Mouse (Mus musculus): ENCODE measurements at regions not wholly inside any gene's neighbourhood (a gene's known extent, or its start where the extent isn't known, plus 50 kb on each side); places are given as distances from the start of the nearest gene placed in this dataset.

- DNase-seq: no peak
Observed at GRCm38 (mm10) chr3:99447361-99447760, 207.2 kb downstream of the Tbx15 start.

- DNase-seq: no peak
Observed at GRCm38 (mm10) chr3:99447813-99448212, 207.6 kb downstream of the Tbx15 start.

- no peak for DNase-seq
Observed at GRCm38 (mm10) chr3:99459036-99459863, 219.1 kb downstream of the Tbx15 start.

- DNase-seq: no peak
Observed at GRCm38 (mm10) chr3:99499980-99500379, 259.8 kb downstream of the Tbx15 start.

- DNase-seq: no peak
Observed at GRCm38 (mm10) chr3:99504772-99505171, 264.6 kb downstream of the Tbx15 start.

GRCm38 (mm10) chr3:99512250-99512649, 272.1 kb downstream of the Tbx15 start:
- DNase-seq: no peak

- DNase-seq: no peak
Observed at GRCm38 (mm10) chr3:99512933-99513332, 272.8 kb downstream of the Tbx15 start.

- peak; percentile 46 for DNase-seq
Observed at GRCm38 (mm10) chr3:99515751-99516150, 275.6 kb downstream of the Tbx15 start.

- DNase-seq: no peak
Observed at GRCm38 (mm10) chr3:99560917-99561316, 320.7 kb downstream of the Tbx15 start.

- DNase-seq: no peak
Observed at GRCm38 (mm10) chr3:99573335-99573976, 311.8 kb upstream of the Spag17 start.

GRCm38 (mm10) chr3:99573977-99574373, 311.2 kb upstream of the Spag17 start:
- DNase-seq: no peak

GRCm38 (mm10) chr3:99602679-99603078, 282.5 kb upstream of the Spag17 start:
- no peak for DNase-seq

- no peak for DNase-seq
Observed at GRCm38 (mm10) chr3:99632309-99632708, 252.9 kb upstream of the Spag17 start.

- DNase-seq: no peak
Observed at GRCm38 (mm10) chr3:99641343-99642106, 243.7 kb upstream of the Spag17 start.

- DNase-seq: no peak
Observed at GRCm38 (mm10) chr3:99644910-99645309, 240.3 kb upstream of the Spag17 start.

- no peak for DNase-seq
Observed at GRCm38 (mm10) chr3:99645318-99645717, 239.9 kb upstream of the Spag17 start.

GRCm38 (mm10) chr3:99657617-99658016, 227.6 kb upstream of the Spag17 start:
- no peak for DNase-seq

GRCm38 (mm10) chr3:99663783-99664182, 221.4 kb upstream of the Spag17 start:
- DNase-seq: no peak

GRCm38 (mm10) chr3:99665363-99665762, 219.8 kb upstream of the Spag17 start:
- no peak for DNase-seq

- DNase-seq: no peak
Observed at GRCm38 (mm10) chr3:99665902-99666768, 219.1 kb upstream of the Spag17 start.

GRCm38 (mm10) chr3:99674145-99674544, 211.1 kb upstream of the Spag17 start:
- no peak for DNase-seq

GRCm38 (mm10) chr3:99709506-99709905, 175.7 kb upstream of the Spag17 start:
- DNase-seq: no peak

- no peak for DNase-seq
Observed at GRCm38 (mm10) chr3:99716381-99716780, 168.8 kb upstream of the Spag17 start.
